Mouse (Mus musculus): Measurements from ENCODE around the gene Rcor3. TPM values are rescaled to one million over a fixed set of nuclear protein-coding genes. Genes with fewer than 3 reads are reported as not detected.

The Rcor3 gene
- total and polyA plus RNA-seq, 3 experiments: 6.7 to 15.5 TPM; not detected in 1

DNA sequence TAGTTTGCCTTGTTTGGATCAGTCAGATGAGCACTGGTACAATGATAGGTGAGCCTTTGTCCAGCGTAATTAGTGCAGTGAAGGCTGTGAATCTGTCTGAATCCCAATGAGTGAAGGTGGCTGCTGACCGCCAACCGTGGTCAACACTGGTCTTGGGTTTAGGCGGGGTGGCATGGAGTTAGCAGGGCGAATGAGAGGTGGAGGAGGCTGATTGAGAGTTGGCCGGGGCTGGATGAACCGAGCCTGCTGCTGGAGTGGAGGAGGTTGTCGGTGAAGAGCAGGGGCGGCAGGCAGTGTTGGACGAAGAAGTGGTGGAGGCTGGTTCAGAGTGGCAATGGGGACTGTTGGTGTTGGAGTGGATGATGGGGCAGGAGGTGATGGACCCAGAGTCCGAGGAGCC lies 37.1 kb downstream of the Rcor3 start:
- H3K27ac ChIP-seq (ENCODE audit: control insufficient read depth, low read depth, low read length): no peak overlapping the region
- no peaks in the 10 kb centered on the region for H3K27me3 ChIP-seq (ENCODE audit: control insufficient read depth in 1 of 2, insufficient read depth in 2 of 2, low read length in 2 of 2)
- DNase-seq (ENCODE audit: low read depth, low spot score): no peak
- H3K4me3 ChIP-seq (ENCODE audit: control insufficient read depth in 1 of 2, insufficient read depth in 1 of 2, low read depth in 2 of 2, low read length in 2 of 2): no peak overlapping the region
- H3K9ac ChIP-seq (ENCODE audit: control insufficient read depth, low read depth, low read length, poor library complexity, severe bottlenecking): no peak overlapping the region
- TF ChIP-seq NRF1 (IDR thresholded peaks at IDR 0.05; ENCODE audit: insufficient read depth, low read depth, low read length, poor library complexity, severe bottlenecking) (no peak), GABPA (IDR thresholded peaks at IDR 0.05; ENCODE audit: low read depth, low read length) (no peak), MEF2A (IDR thresholded peaks at IDR 0.05; ENCODE audit: extremely low read depth, insufficient replicate concordance, low read depth, low read length, poor library complexity, severe bottlenecking) (no peak), GATA1 (IDR thresholded peaks at IDR 0.05; ENCODE audit: low read depth, low read length) (no peak), NELFE (IDR thresholded peaks at IDR 0.05; ENCODE audit: low read depth, low read length) (no peak), E2F4 (IDR thresholded peaks at IDR 0.05; ENCODE audit: borderline replicate concordance, low read depth, low read length) (no peak), JUND (IDR thresholded peaks at IDR 0.05; ENCODE audit: low read depth, low read length) (no peak), MYC (IDR thresholded peaks at IDR 0.05; ENCODE audit: low read depth, low read length) (no peak), MYB (IDR thresholded peaks at IDR 0.05; ENCODE audit: low read depth, low read length) (no peak), ZNF384 (IDR thresholded peaks at IDR 0.05; ENCODE audit: low read depth, low read length) (no peak), MAX (IDR thresholded peaks at IDR 0.05; ENCODE audit: low read length) (no peak), USF1 (IDR thresholded peaks at IDR 0.05; ENCODE audit: low read depth, low read length) (no peak), TBP (IDR thresholded peaks at IDR 0.05; ENCODE audit: low read depth, low read length) (no peak), TAL1 (IDR thresholded peaks at IDR 0.05; ENCODE audit: low read length) (no peak), MAFK (IDR thresholded peaks at IDR 0.05; ENCODE audit: borderline replicate concordance, low read depth, low read length) (no peak), ELF1 (IDR thresholded peaks at IDR 0.05; ENCODE audit: low read depth, low read length) (no peak), KAT2A (conservative IDR thresholded peaks at IDR 0.05; ENCODE audit: low read depth, low read length) (no peak), ZC3H11A (IDR thresholded peaks at IDR 0.05; ENCODE audit: low read depth, low read length) (no peak), POLR2A (IDR thresholded peaks at IDR 0.05; ENCODE audit: control insufficient read depth in 1 of 2, insufficient read depth in 1 of 2, low read depth in 1 of 2, low read length in 2 of 2, poor library complexity in 1 of 2) (no peak)
- H3K79me2 ChIP-seq (ENCODE audit: control insufficient read depth, insufficient read depth, low read length, poor library complexity): no peaks in the 10 kb centered on the region
- H3K36me3 ChIP-seq (ENCODE audit: control insufficient read depth in 1 of 2, insufficient read depth in 2 of 2, low read length in 2 of 2): peaks cover 0 to 21% of the 10 kb centered on the region in 2 experiments; a peak in 2 of 4 replicates
- no peaks in the 10 kb centered on the region for H3K4me1 ChIP-seq (ENCODE audit: control insufficient read depth in 1 of 2, insufficient read depth in 2 of 2, low read length in 2 of 2)
- no peaks in the 10 kb centered on the region for H3K9me3 ChIP-seq (replicated peaks; ENCODE audit: insufficient read depth, low read length)

- H3K9ac ChIP-seq (ENCODE audit: control insufficient read depth, low read depth, low read length, poor library complexity, severe bottlenecking): no peak overlapping the region
- no peak for DNase-seq (ENCODE audit: low read depth, low spot score)
- peaks cover 3 to 8% of the 10 kb centered on the region in 2 experiments for H3K4me1 ChIP-seq (ENCODE audit: control insufficient read depth in 1 of 2, insufficient read depth in 2 of 2, low read length in 2 of 2)
- peaks cover 6 to 15% of the 10 kb centered on the region in 2 experiments; a peak in 3 of 4 replicates for H3K36me3 ChIP-seq (ENCODE audit: control insufficient read depth in 1 of 2, insufficient read depth in 2 of 2, low read length in 2 of 2)
- no peaks in the 10 kb centered on the region for H3K27me3 ChIP-seq (ENCODE audit: control insufficient read depth in 1 of 2, insufficient read depth in 2 of 2, low read length in 2 of 2)
- no peak for TF ChIP-seq CTCF (IDR thresholded peaks at IDR 0.05 in 2 of 3, conservative IDR thresholded peaks at IDR 0.05 in 1 of 3; ENCODE audit: control insufficient read depth in 1 of 3, insufficient read depth in 1 of 3, low read depth in 2 of 3, low read length in 3 of 3, poor library complexity in 1 of 3, severe bottlenecking in 1 of 3)
- no peak for TF ChIP-seq NRF1 (IDR thresholded peaks at IDR 0.05; ENCODE audit: insufficient read depth, low read depth, low read length, poor library complexity, severe bottlenecking)
- no peak for TF ChIP-seq TCF12 (IDR thresholded peaks at IDR 0.05; ENCODE audit: low read depth, low read length)
- no peak for TF ChIP-seq ZC3H11A (IDR thresholded peaks at IDR 0.05; ENCODE audit: low read depth, low read length)
- no peak for TF ChIP-seq HCFC1 (IDR thresholded peaks at IDR 0.05; ENCODE audit: low read depth, low read length)
- TF ChIP-seq POLR2A (IDR thresholded peaks at IDR 0.05; ENCODE audit: control insufficient read depth in 1 of 2, insufficient read depth in 1 of 2, low read depth in 1 of 2, low read length in 2 of 2, poor library complexity in 1 of 2): no peak
- TF ChIP-seq POLR2AphosphoS5 (IDR thresholded peaks at IDR 0.05; ENCODE audit: borderline replicate concordance, low read depth, low read length): no peak
- TF ChIP-seq ZNF384 (IDR thresholded peaks at IDR 0.05; ENCODE audit: low read depth, low read length): no peak
- TF ChIP-seq ELF1 (IDR thresholded peaks at IDR 0.05; ENCODE audit: low read depth, low read length): no peak
- no peak overlapping the region for H3K27ac ChIP-seq (ENCODE audit: control insufficient read depth, low read depth, low read length)
- no peak overlapping the region for H3K4me3 ChIP-seq (ENCODE audit: control insufficient read depth in 1 of 2, insufficient read depth in 1 of 2, low read depth in 2 of 2, low read length in 2 of 2)
- no peaks in the 10 kb centered on the region for H3K9me3 ChIP-seq (replicated peaks; ENCODE audit: insufficient read depth, low read length)
- no peaks in the 10 kb centered on the region; the same call in 1 of the 2 replicates for H3K79me2 ChIP-seq (ENCODE audit: control insufficient read depth, insufficient read depth, low read length, poor library complexity)
Measured at GRCm38 (mm10) chr1:192095626-192096025, 42.2 kb downstream of the Rcor3 start.

Data from MEL (cell line).